Mouse (Mus musculus): ENCODE results near the gene Magi1. TPM values are rescaled to one million over a fixed set of nuclear protein-coding genes. Genes with fewer than 3 reads are reported as not detected.

Gene Magi1
- polyA plus RNA-seq, 1 experiment from 2014 or later, result 6.2 TPM

GRCm38 (mm10) chr6:94184268-94184667 lies 99.4 kb downstream of the Magi1 start:
- Histone ChIP-seq H3K4me1 (replicated peaks; ENCODE audit: insufficient read depth, low read length) (peaks cover 44% of the 10 kb centered on the region), H3K9me3 (replicated peaks; ENCODE audit: low read length) (no peaks in the 10 kb centered on the region), H3K36me3 (ENCODE audit: insufficient read depth, low read length) (no peaks in the 10 kb centered on the region), H3K4me3 (replicated peaks; ENCODE audit: low read depth, low read length) (no peak overlapping the region), H3K27ac (0 out of 2 replicates have a peak overlapping the region, but pooled peaks have one; percentile 25), H3K4me2 (ENCODE audit: low read length) (no peak overlapping the region), H3K9ac (ENCODE audit: low read depth, low read length) (no peak overlapping the region), H3K27me3 (ENCODE audit: insufficient read depth, low read length) (no peaks in the 10 kb centered on the region)
- ATAC-seq (replicated peaks; ENCODE audit: low FRiP score, low read depth) (no peak), DNase-seq (ENCODE audit: low spot score) (no peak)
- TF ChIP-seq CTCF (IDR thresholded peaks at IDR 0.05; ENCODE audit: low read depth), result no peak
- 79% methylated on average over 4 of the region's 4 CpGs for WGBS

GRCm38 (mm10) chr6:94183354-94183851 lies 100.3 kb downstream of the Magi1 start:
- H3K9ac ChIP-seq (ENCODE audit: low read depth, low read length), result no peak overlapping the region
- no peak overlapping the region for H3K4me3 ChIP-seq (replicated peaks; ENCODE audit: low read depth, low read length)
- no peaks in the 10 kb centered on the region for H3K9me3 ChIP-seq (replicated peaks; ENCODE audit: low read length)
- H3K36me3 ChIP-seq (ENCODE audit: insufficient read depth, low read length), result no peaks in the 10 kb centered on the region
- 43% methylated on average over 14 of the region's 14 CpGs for WGBS
- TF ChIP-seq CTCF (IDR thresholded peaks at IDR 0.05; ENCODE audit: low read depth), result no peak
- ATAC-seq (replicated peaks; ENCODE audit: low FRiP score, low read depth) (no peak), DNase-seq (ENCODE audit: low spot score) (peak; percentile 52)
- H3K27me3 ChIP-seq (ENCODE audit: insufficient read depth, low read length), result no peaks in the 10 kb centered on the region
- H3K4me2 ChIP-seq (ENCODE audit: low read length), result peak overlapping the region; percentile 32; the same call in 1 of the 2 replicates
- H3K27ac ChIP-seq, result peak overlapping the region; percentile 57
- peaks cover 44% of the 10 kb centered on the region for H3K4me1 ChIP-seq (replicated peaks; ENCODE audit: insufficient read depth, low read length)

GRCm38 (mm10) chr6:94181673-94182255 lies 102.0 kb downstream of the Magi1 start:
- no peak for TF ChIP-seq CTCF (IDR thresholded peaks at IDR 0.05; ENCODE audit: low read depth)
- H3K9ac ChIP-seq (ENCODE audit: low read depth, low read length), result no peak overlapping the region
- no peaks in the 10 kb centered on the region for H3K9me3 ChIP-seq (replicated peaks; ENCODE audit: low read length)
- peak; percentile 37 for DNase-seq (ENCODE audit: low spot score)
- H3K4me3 ChIP-seq (replicated peaks; ENCODE audit: low read depth, low read length), result no peak overlapping the region
- no peak overlapping the region for H3K4me2 ChIP-seq (ENCODE audit: low read length)
- H3K27me3 ChIP-seq (ENCODE audit: insufficient read depth, low read length), result no peaks in the 10 kb centered on the region
- no peak for ATAC-seq (replicated peaks; ENCODE audit: low FRiP score, low read depth)
- H3K4me1 ChIP-seq (replicated peaks; ENCODE audit: insufficient read depth, low read length), result peaks cover 41% of the 10 kb centered on the region
- no peak overlapping the region for H3K27ac ChIP-seq
- no peaks in the 10 kb centered on the region for H3K36me3 ChIP-seq (ENCODE audit: insufficient read depth, low read length)
- WGBS, result 11% methylated on average over 2 of the region's 2 CpGs

- TF ChIP-seq CTCF (IDR thresholded peaks at IDR 0.05; ENCODE audit: low read depth), result no peak
- H3K36me3 ChIP-seq (ENCODE audit: insufficient read depth, low read length), result no peaks in the 10 kb centered on the region
- no peak overlapping the region for H3K4me2 ChIP-seq (ENCODE audit: low read length)
- no peak overlapping the region for H3K9ac ChIP-seq (ENCODE audit: low read depth, low read length)
- no peaks in the 10 kb centered on the region for H3K9me3 ChIP-seq (replicated peaks; ENCODE audit: low read length)
- DNase-seq (ENCODE audit: low spot score), result no peak
- no peak overlapping the region for H3K27ac ChIP-seq
- WGBS, result 90% methylated on average over 14 of the region's 14 CpGs
- H3K4me3 ChIP-seq (replicated peaks; ENCODE audit: low read depth, low read length), result no peak overlapping the region
- no peak for ATAC-seq (replicated peaks; ENCODE audit: low FRiP score, low read depth)
- H3K27me3 ChIP-seq (ENCODE audit: insufficient read depth, low read length), result no peaks in the 10 kb centered on the region
- peaks cover 41% of the 10 kb centered on the region for H3K4me1 ChIP-seq (replicated peaks; ENCODE audit: insufficient read depth, low read length)
Observed at GRCm38 (mm10) chr6:94180331-94181150, 103.2 kb downstream of the Magi1 start.

- H3K9me3 ChIP-seq (replicated peaks; ENCODE audit: low read length), result no peaks in the 10 kb centered on the region
- H3K4me2 ChIP-seq (ENCODE audit: low read length), result no peak overlapping the region
- 81% methylated on average over 3 of the region's 3 CpGs for WGBS
- no peaks in the 10 kb centered on the region for H3K36me3 ChIP-seq (ENCODE audit: insufficient read depth, low read length)
- peaks cover 18% of the 10 kb centered on the region for H3K4me1 ChIP-seq (replicated peaks; ENCODE audit: insufficient read depth, low read length)
- no peaks in the 10 kb centered on the region for H3K27me3 ChIP-seq (ENCODE audit: insufficient read depth, low read length)
- no peak overlapping the region for H3K9ac ChIP-seq (ENCODE audit: low read depth, low read length)
- ATAC-seq (replicated peaks; ENCODE audit: low FRiP score, low read depth), result no peak
- H3K4me3 ChIP-seq (replicated peaks; ENCODE audit: low read depth, low read length), result no peak overlapping the region
- no peak for TF ChIP-seq CTCF (IDR thresholded peaks at IDR 0.05; ENCODE audit: low read depth)
- DNase-seq (ENCODE audit: low spot score), result no peak
- no peak overlapping the region for H3K27ac ChIP-seq
Observed at GRCm38 (mm10) chr6:94177559-94177958, 106.2 kb downstream of the Magi1 start.

GRCm38 (mm10) chr6:94176705-94177104 lies 107.0 kb downstream of the Magi1 start:
- H3K4me2 ChIP-seq (ENCODE audit: low read length), result no peak overlapping the region
- peaks cover 12% of the 10 kb centered on the region; the same call in 1 of the 2 replicates for H3K4me1 ChIP-seq (replicated peaks; ENCODE audit: insufficient read depth, low read length)
- DNase-seq (ENCODE audit: low spot score), result no peak
- H3K27ac ChIP-seq, result peak overlapping the region; percentile 15; the same call in 1 of the 2 replicates
- no peaks in the 10 kb centered on the region for H3K9me3 ChIP-seq (replicated peaks; ENCODE audit: low read length)
- ATAC-seq (replicated peaks; ENCODE audit: low FRiP score, low read depth), result no peak; the same call in 1 of the 2 replicates
- H3K27me3 ChIP-seq (ENCODE audit: insufficient read depth, low read length), result no peaks in the 10 kb centered on the region
- no peak overlapping the region for H3K9ac ChIP-seq (ENCODE audit: low read depth, low read length)
- 29% methylated on average over 4 of the region's 4 CpGs for WGBS
- no peaks in the 10 kb centered on the region for H3K36me3 ChIP-seq (ENCODE audit: insufficient read depth, low read length)
- no peak overlapping the region for H3K4me3 ChIP-seq (replicated peaks; ENCODE audit: low read depth, low read length)
- no peak for TF ChIP-seq CTCF (IDR thresholded peaks at IDR 0.05; ENCODE audit: low read depth)

All from kidney, postnatal 0 days (tissue).